Mouse (Mus musculus): Measurements from ENCODE around the gene Prom2. TPM values are rescaled to one million over a fixed set of nuclear protein-coding genes. Genes with fewer than 3 reads are reported as not detected.
A peak's percentile ranks its signal among the peaks of the same experiment; 100 is the strongest.

Gene Prom2
- polyA plus RNA-seq, 1 experiment from 2014 or later, result 21.1 TPM

- H3K9me3 ChIP-seq (replicated peaks; ENCODE audit: control insufficient read depth, low read length), result no peaks in the 10 kb centered on the region
- H3K4me2 ChIP-seq (ENCODE audit: low read depth, low read length), result peak overlapping the region; percentile 89
- under 1% methylated on average over 59 of the region's 59 CpGs for WGBS
- peaks cover 51% of the 10 kb centered on the region for H3K27me3 ChIP-seq (ENCODE audit: control insufficient read depth, insufficient read depth, low read length)
- peak overlapping the region; percentile 38 for H3K27ac ChIP-seq (ENCODE audit: low read length)
- peak overlapping the region; percentile 67 for H3K9ac ChIP-seq (ENCODE audit: low read length)
- peaks cover 24% of the 10 kb centered on the region for H3K4me1 ChIP-seq (ENCODE audit: control insufficient read depth, insufficient read depth, low read length)
- H3K36me3 ChIP-seq (ENCODE audit: control insufficient read depth, insufficient read depth, low read length), result no peaks in the 10 kb centered on the region
- ATAC-seq (ENCODE audit: insufficient read depth, low FRiP score), result no peak
- peak overlapping the region; percentile 60 for H3K4me3 ChIP-seq (replicated peaks; ENCODE audit: low read length)
These were observed 59.3 kb downstream of the Prom2 start for GRCm38 (mm10) chr2:127481841-127482532.

DNA sequence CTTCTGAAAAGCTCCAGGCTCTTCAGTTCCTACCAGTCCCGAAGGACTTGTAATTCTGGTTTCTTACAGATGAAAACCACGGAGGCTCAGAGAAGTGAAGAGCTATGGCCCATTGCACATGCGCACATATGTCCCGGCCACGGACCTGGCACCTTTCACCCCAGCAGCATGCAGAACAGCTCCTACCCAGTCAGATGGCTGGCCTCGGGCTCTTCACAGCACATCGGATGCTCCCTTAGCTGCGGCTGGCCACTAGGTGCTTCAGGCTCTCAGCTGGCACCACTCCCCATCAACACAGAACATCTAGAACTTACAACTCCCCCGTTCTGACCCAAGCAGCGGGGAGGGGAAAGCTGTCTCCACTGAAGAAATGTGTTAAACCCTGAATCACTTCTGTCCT, 61.5 kb downstream of the Prom2 start:
- Histone ChIP-seq H3K9me3 (replicated peaks; ENCODE audit: control insufficient read depth, low read length) (no peaks in the 10 kb centered on the region), H3K4me1 (ENCODE audit: control insufficient read depth, insufficient read depth, low read length) (peaks cover 23% of the 10 kb centered on the region), H3K27me3 (ENCODE audit: control insufficient read depth, insufficient read depth, low read length) (peaks cover 48% of the 10 kb centered on the region), H3K36me3 (ENCODE audit: control insufficient read depth, insufficient read depth, low read length) (no peaks in the 10 kb centered on the region), H3K9ac (ENCODE audit: low read length) (no peak overlapping the region; the same call in none of the 2 replicates), H3K27ac (ENCODE audit: low read length) (no peak overlapping the region), H3K4me2 (ENCODE audit: low read depth, low read length) (no peak overlapping the region), H3K4me3 (replicated peaks; ENCODE audit: low read length) (no peak overlapping the region)
- ATAC-seq (ENCODE audit: insufficient read depth, low FRiP score), result no peak
- 67% methylated on average over 10 of the region's 10 CpGs for WGBS

DNA sequence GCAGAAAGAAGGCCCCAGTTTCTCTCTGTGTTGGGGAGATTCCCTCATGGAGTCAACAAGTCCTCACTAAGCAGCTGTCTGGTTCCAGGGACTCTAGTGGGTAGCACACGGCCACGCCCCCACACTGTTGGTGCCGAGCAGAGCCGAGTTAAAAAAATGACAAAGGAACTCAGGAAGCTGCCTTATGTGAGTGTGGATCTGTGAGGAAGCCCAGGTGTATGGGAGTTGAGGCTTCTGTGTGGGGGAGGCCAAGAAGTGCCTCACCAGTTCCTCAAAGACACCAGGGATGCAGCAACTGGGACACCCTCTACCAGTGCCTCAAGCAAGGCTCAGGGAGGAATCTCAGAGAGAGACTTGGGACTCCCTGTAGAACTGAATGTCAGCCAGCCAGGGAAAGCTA, 62.1 kb downstream of the Prom2 start:
- H3K4me2 ChIP-seq (ENCODE audit: low read depth, low read length), result no peak overlapping the region
- peaks cover 18% of the 10 kb centered on the region for H3K4me1 ChIP-seq (ENCODE audit: control insufficient read depth, insufficient read depth, low read length)
- WGBS, result 60% methylated on average over 4 of the region's 4 CpGs
- H3K27me3 ChIP-seq (ENCODE audit: control insufficient read depth, insufficient read depth, low read length), result peaks cover 46% of the 10 kb centered on the region
- no peak overlapping the region for H3K27ac ChIP-seq (ENCODE audit: low read length)
- H3K9me3 ChIP-seq (replicated peaks; ENCODE audit: control insufficient read depth, low read length), result no peaks in the 10 kb centered on the region
- H3K9ac ChIP-seq (ENCODE audit: low read length), result no peak overlapping the region; the same call in 1 of the 2 replicates
- no peak for ATAC-seq (ENCODE audit: insufficient read depth, low FRiP score)
- no peak overlapping the region for H3K4me3 ChIP-seq (replicated peaks; ENCODE audit: low read length)
- no peaks in the 10 kb centered on the region for H3K36me3 ChIP-seq (ENCODE audit: control insufficient read depth, insufficient read depth, low read length)

Other genes with a start within 250 kb of the Prom2 start
- gene Dusp2, start 205.3 kb downstream of the Prom2 start, polyA plus RNA-seq (2015; fragmentation: Nextera tagmentation; extraction: Ambion mirVana), result 2.5 and 2.9 TPM in 2 replicates
- gene Astl, start 202.8 kb downstream of the Prom2 start, polyA plus RNA-seq (2015; fragmentation: Nextera tagmentation; extraction: Ambion mirVana), result not detected in 2 replicates
- gene Adra2b, start 178.3 kb downstream of the Prom2 start, polyA plus RNA-seq (2015; fragmentation: Nextera tagmentation; extraction: Ambion mirVana), result 2.4 and 3.6 TPM in 2 replicates
- gene Gpat2, start 116.3 kb downstream of the Prom2 start, polyA plus RNA-seq (2015; fragmentation: Nextera tagmentation; extraction: Ambion mirVana), result 0.28 and 0.36 TPM in 2 replicates
- gene Fahd2a, start 96.9 kb downstream of the Prom2 start, polyA plus RNA-seq (2015; fragmentation: Nextera tagmentation; extraction: Ambion mirVana), result 25.6 and 27.8 TPM in 2 replicates
- 3.1 and 3.6 TPM in 2 replicates for gene Kcnip3, start 19.4 kb downstream of the Prom2 start, polyA plus RNA-seq (2015; fragmentation: Nextera tagmentation; extraction: Ambion mirVana)
- gene Zfp661, start 45.6 kb upstream of the Prom2 start, polyA plus RNA-seq (2015; fragmentation: Nextera tagmentation; extraction: Ambion mirVana), result 4.5 and 4.7 TPM in 2 replicates
- gene Mrps5, start 45.8 kb upstream of the Prom2 start, polyA plus RNA-seq (2015; fragmentation: Nextera tagmentation; extraction: Ambion mirVana), result 118 and 128 TPM in 2 replicates
- gene Mal, start 115.2 kb upstream of the Prom2 start, polyA plus RNA-seq (2015; fragmentation: Nextera tagmentation; extraction: Ambion mirVana), result 143 and 246 TPM in 2 replicates
- gene Mall, start 188.5 kb upstream of the Prom2 start, polyA plus RNA-seq (2015; fragmentation: Nextera tagmentation; extraction: Ambion mirVana), result 54.8 and 76.5 TPM in 2 replicates
- 28.3 and 36.2 TPM in 2 replicates for gene Nphp1, start 247.4 kb upstream of the Prom2 start, polyA plus RNA-seq (2015; fragmentation: Nextera tagmentation; extraction: Ambion mirVana)

All from stomach, embryonic 16.5 days (tissue).